In the genomic region with DNA sequence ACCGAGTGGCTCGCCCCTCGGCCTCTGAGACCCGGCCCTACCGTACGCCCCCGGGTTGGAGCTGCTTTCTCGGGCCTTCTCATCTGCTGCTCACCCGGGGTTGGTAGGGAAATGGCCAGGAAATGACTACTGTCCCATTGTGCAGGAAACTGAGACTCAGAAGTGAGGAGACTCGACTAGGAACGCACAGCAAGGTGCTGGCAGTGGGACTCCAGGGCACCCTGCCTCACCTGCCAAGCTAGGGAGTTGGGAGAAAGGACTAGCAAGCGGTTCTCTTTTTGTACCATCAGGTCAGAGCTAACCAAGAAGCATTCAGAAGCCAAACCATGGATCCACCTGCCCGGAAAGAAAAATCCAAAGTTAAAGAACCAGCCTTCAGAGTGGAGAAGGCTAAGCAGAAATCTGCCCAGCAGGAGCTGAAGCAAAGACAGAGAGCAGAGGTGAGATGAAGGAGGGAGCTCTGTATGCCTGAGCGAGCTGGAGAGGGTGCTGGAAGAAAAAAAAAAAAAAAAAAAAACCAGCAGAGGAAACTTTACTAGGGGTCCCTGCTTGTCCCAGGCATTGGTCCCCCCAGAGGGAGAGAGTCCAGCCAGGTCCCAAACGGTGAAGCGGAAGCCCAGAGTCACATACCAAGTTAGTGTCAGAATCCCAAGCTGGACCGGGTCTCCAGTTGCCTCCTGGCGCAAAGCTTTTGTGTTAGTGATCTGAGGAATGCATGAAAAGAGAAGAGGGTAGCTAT, we compare ENCODE assay signal across 8 mouse cellular contexts. TPM values are rescaled to one million over a fixed set of nuclear protein-coding genes. Genes with fewer than 3 reads are reported as not detected.
DNase-seq lines count a peak whose midpoint lies in the region; ATAC-seq and TF ChIP-seq lines count a peak whose summit lies in the region.

No protein-coding gene starts in this region.

- peak overlapping the region; percentile 80 for H3K4me2 ChIP-seq in heart, embryonic 12.5 days
- peak overlapping the region; percentile 65 for H3K4me2 ChIP-seq in forebrain, embryonic 15.5 days (replicated peaks)
- peak overlapping the region; percentile 93 for H3K4me2 ChIP-seq in liver, embryonic 14.5 days (ENCODE audit: low read depth)

- peaks cover 22% of the 10 kb centered on the region for H3K36me3 ChIP-seq in heart, embryonic 12.5 days
- peaks cover 0 to 44% of the 10 kb centered on the region in 2 experiments; a peak in 2 of 4 replicates for H3K36me3 ChIP-seq in MEL (ENCODE audit: control insufficient read depth in 1 of 2, insufficient read depth in 2 of 2, low read length in 2 of 2)
- peaks cover 2% of the 10 kb centered on the region for H3K36me3 ChIP-seq in forebrain, embryonic 15.5 days
- peaks cover under 1% of the 10 kb centered on the region for H3K36me3 ChIP-seq in liver, embryonic 14.5 days (replicated peaks; ENCODE audit: control insufficient read depth, insufficient read depth, low read depth)

- peak; percentile 57 for ATAC-seq in heart, embryonic 12.5 days (ENCODE audit: insufficient number of reproducible peaks, low FRiP score)
- ATAC-seq in forebrain, embryonic 15.5 days (replicated peaks) = peak; percentile 11; the same call in 1 of the 2 replicates
- peak; percentile 58 for ATAC-seq in liver, embryonic 14.5 days (ENCODE audit: insufficient read depth)
- no peak for ATAC-seq in monocyte, adult 5-6 weeks (replicated peaks; ENCODE audit: insufficient number of reproducible peaks, low FRiP score, low TSS enrichment, poor library complexity, severe bottlenecking)

- H3K9ac ChIP-seq in heart, embryonic 12.5 days = peak overlapping the region; percentile 82
- peak overlapping the region; percentile 88 for H3K9ac ChIP-seq in MEL (ENCODE audit: control insufficient read depth, low read depth, low read length, poor library complexity, severe bottlenecking)
- peak overlapping the region; percentile 64 for H3K9ac ChIP-seq in forebrain, embryonic 15.5 days (replicated peaks)
- H3K9ac ChIP-seq in liver, embryonic 14.5 days (replicated peaks) = peak overlapping the region; percentile 98

- no peak for DNase-seq in heart, adult 11 months
- no peak for DNase-seq in MEL (ENCODE audit: low read depth, low spot score)
- DNase-seq in liver, embryonic 14.5 days (ENCODE audit: low read depth in 3 of 3, low spot score in 3 of 3) = no peak
- DNase-seq in left cerebral cortex, adult 9 months (ENCODE audit: low spot score in 2 of 2) = no peak
- no peak for DNase-seq in frontal cortex, postnatal 14 days (ENCODE audit: low spot score in 2 of 2)

- H3K9me3 ChIP-seq in heart, embryonic 12.5 days (replicated peaks) = no peaks in the 10 kb centered on the region
- no peaks in the 10 kb centered on the region for H3K9me3 ChIP-seq in MEL (replicated peaks; ENCODE audit: insufficient read depth, low read length)
- H3K9me3 ChIP-seq in forebrain, embryonic 15.5 days = no peaks in the 10 kb centered on the region
- H3K9me3 ChIP-seq in liver, embryonic 14.5 days (ENCODE audit: control insufficient read depth, low read length) = no peaks in the 10 kb centered on the region

- TF ChIP-seq POLR2A in MEL (IDR thresholded peaks at IDR 0.05; ENCODE audit: control insufficient read depth in 1 of 2, insufficient read depth in 1 of 2, low read depth in 1 of 2, low read length in 2 of 2, poor library complexity in 1 of 2) = no peak

- WGBS in heart, embryonic 12.5 days = 11% methylated on average over 18 of the region's 18 CpGs
- WGBS in forebrain, embryonic 15.5 days = 7% methylated on average over 18 of the region's 18 CpGs
- 15% methylated on average over 18 of the region's 18 CpGs for WGBS in liver, embryonic 14.5 days (ENCODE audit: insufficient replicate concordance)

- peaks cover 5% of the 10 kb centered on the region; the same call in 1 of the 2 replicates for H3K79me2 ChIP-seq in MEL (ENCODE audit: control insufficient read depth, insufficient read depth, low read length, poor library complexity)

- no peak for TF ChIP-seq RAD21 in MEL (IDR thresholded peaks at IDR 0.05; ENCODE audit: low read depth, low read length)

- peaks cover 25% of the 10 kb centered on the region for H3K4me1 ChIP-seq in heart, embryonic 12.5 days (replicated peaks)
- H3K4me1 ChIP-seq in MEL (ENCODE audit: control insufficient read depth in 1 of 2, insufficient read depth in 2 of 2, low read length in 2 of 2) = peaks cover 19 to 33% of the 10 kb centered on the region in 2 experiments
- peaks cover 26% of the 10 kb centered on the region for H3K4me1 ChIP-seq in forebrain, embryonic 15.5 days
- peaks cover 42 to 59% of the 10 kb centered on the region in 2 experiments for H3K4me1 ChIP-seq in liver, embryonic 14.5 days (replicated peaks; ENCODE audit: control insufficient read depth in 2 of 2, insufficient read depth in 2 of 2, low read length in 1 of 2)

- TF ChIP-seq EP300 in MEL (IDR thresholded peaks at IDR 0.05; ENCODE audit: low read depth in 1 of 2, low read length in 2 of 2) = no peak
- TF ChIP-seq EP300 in liver, embryonic 14.5 days (IDR thresholded peaks at IDR 0.05; ENCODE audit: low read depth) = no peak

- H3K27ac ChIP-seq in heart, embryonic 12.5 days (ENCODE audit: poor library complexity, severe bottlenecking) = peak overlapping the region; percentile 54
- no peak overlapping the region for H3K27ac ChIP-seq in MEL (ENCODE audit: control insufficient read depth, low read depth, low read length)
- H3K27ac ChIP-seq in forebrain, embryonic 15.5 days (replicated peaks) = peak overlapping the region; percentile 76
- peak overlapping the region; percentile 77 for H3K27ac ChIP-seq in liver, embryonic 14.5 days

- TF ChIP-seq CTCF in MEL (IDR thresholded peaks at IDR 0.05 in 2 of 3, conservative IDR thresholded peaks at IDR 0.05 in 1 of 3; ENCODE audit: control insufficient read depth in 1 of 3, insufficient read depth in 1 of 3, low read depth in 2 of 3, low read length in 3 of 3, poor library complexity in 1 of 3, severe bottlenecking in 1 of 3) = no peak
- no peak for TF ChIP-seq CTCF in liver, embryonic 14.5 days (IDR thresholded peaks at IDR 0.05; ENCODE audit: low read depth)

- H3K4me3 ChIP-seq in heart, embryonic 12.5 days = peak overlapping the region; percentile 84
- H3K4me3 ChIP-seq in MEL (ENCODE audit: control insufficient read depth in 1 of 2, insufficient read depth in 1 of 2, low read depth in 2 of 2, low read length in 2 of 2) = peak overlapping the region; percentile 84 to 88
- peak overlapping the region; percentile 75 for H3K4me3 ChIP-seq in forebrain, embryonic 15.5 days
- peak overlapping the region; percentile 79 to 100 for H3K4me3 ChIP-seq in liver, embryonic 14.5 days (ENCODE audit: insufficient read depth in 1 of 2, low read depth in 2 of 2, low read length in 2 of 2)

- no peaks in the 10 kb centered on the region for H3K27me3 ChIP-seq in heart, embryonic 12.5 days (replicated peaks)
- no peaks in the 10 kb centered on the region for H3K27me3 ChIP-seq in MEL (ENCODE audit: control insufficient read depth in 1 of 2, insufficient read depth in 2 of 2, low read length in 2 of 2)
- H3K27me3 ChIP-seq in forebrain, embryonic 15.5 days = no peaks in the 10 kb centered on the region
- H3K27me3 ChIP-seq in liver, embryonic 14.5 days (ENCODE audit: control insufficient read depth, insufficient read depth, low read length) = no peaks in the 10 kb centered on the region

RNA-seq across cellular contexts. Expression of a gene that starts 0.6 kb away (rescaled TPM):
- polyA plus RNA-seq in heart, embryonic 12.5 days (2016; fragmentation: Nextera tagmentation; extraction: Ambion mirVana) = 127 TPM in 2 replicates
- 63.7 and 64.7 TPM in 2 replicates for total RNA-seq in MEL (2012; rRNA removed)
- polyA plus RNA-seq in MEL (2012; ENCODE audit: insufficient read depth in 1 of 2, insufficient read length in 2 of 2, low read depth in 1 of 2, low replicate concordance in 2 of 2, missing spikeins in 1 of 2) = 100 to 1,000 TPM in 1 of 2 experiments, not detected in 1; 131 TPM
- 256 and 267 TPM in 2 replicates for polyA plus RNA-seq in forebrain, embryonic 15.5 days (2015; fragmentation: Nextera tagmentation; extraction: Ambion mirVana)
- polyA plus RNA-seq in liver, embryonic 14.5 days (2012; rRNA removed) = 38.5 and 51.2 TPM in 2 replicates
- polyA plus RNA-seq in liver, embryonic 14.5 days (2014; fragmentation: Nextera tagmentation; extraction: Ambion mirVana) = 116 and 123 TPM in 2 replicates
- total RNA-seq in monocyte, adult 5-6 weeks (2017) = 4.9 to 35.0 TPM (median 16.9 TPM) in 3 replicates

RNA-seq across cellular contexts. Expression of a gene that starts 5.9 kb away (rescaled TPM):
- polyA plus RNA-seq in heart, embryonic 12.5 days (2016; fragmentation: Nextera tagmentation; extraction: Ambion mirVana) = 22.9 and 26.7 TPM in 2 replicates
- 125 and 138 TPM in 2 replicates for total RNA-seq in MEL (2012; rRNA removed)
- 100 to 1,000 TPM in 1 of 2 experiments, 10 to 100 TPM in 1; 44.1 to 247 TPM for polyA plus RNA-seq in MEL (2012; ENCODE audit: insufficient read depth in 1 of 2, insufficient read length in 2 of 2, low read depth in 1 of 2, low replicate concordance in 2 of 2, missing spikeins in 1 of 2)
- polyA plus RNA-seq in forebrain, embryonic 15.5 days (2015; fragmentation: Nextera tagmentation; extraction: Ambion mirVana) = 0.27 and 0.61 TPM in 2 replicates
- 158 and 191 TPM in 2 replicates for polyA plus RNA-seq in liver, embryonic 14.5 days (2012; rRNA removed)
- polyA plus RNA-seq in liver, embryonic 14.5 days (2014; fragmentation: Nextera tagmentation; extraction: Ambion mirVana) = 300 and 349 TPM in 2 replicates
- total RNA-seq in monocyte, adult 5-6 weeks (2017) = 0.29 to 0.58 TPM in 2 of 3 replicates, not detected in the other

RNA-seq across cellular contexts. Expression of a gene that starts 21.8 kb away (rescaled TPM):
- polyA plus RNA-seq in heart, embryonic 12.5 days (2016; fragmentation: Nextera tagmentation; extraction: Ambion mirVana) = 8.3 and 11.5 TPM in 2 replicates
- 6.3 and 6.7 TPM in 2 replicates for total RNA-seq in MEL (2012; rRNA removed)
- polyA plus RNA-seq in MEL (2012; ENCODE audit: insufficient read depth in 1 of 2, insufficient read length in 2 of 2, low read depth in 1 of 2, low replicate concordance in 2 of 2, missing spikeins in 1 of 2) = 1 to 10 TPM in 1 of 2 experiments, not detected in 1; 9.9 TPM
- 5.0 and 5.4 TPM in 2 replicates for polyA plus RNA-seq in forebrain, embryonic 15.5 days (2015; fragmentation: Nextera tagmentation; extraction: Ambion mirVana)
- 2.6 and 3.3 TPM in 2 replicates for polyA plus RNA-seq in liver, embryonic 14.5 days (2012; rRNA removed)
- polyA plus RNA-seq in liver, embryonic 14.5 days (2014; fragmentation: Nextera tagmentation; extraction: Ambion mirVana) = 1.5 and 2.3 TPM in 2 replicates
- total RNA-seq in monocyte, adult 5-6 weeks (2017) = 6.1 to 7.5 TPM (median 6.9 TPM) in 3 replicates

RNA-seq across cellular contexts. Expression of a gene that starts 22.3 kb away (rescaled TPM):
- polyA plus RNA-seq in heart, embryonic 12.5 days (2016; fragmentation: Nextera tagmentation; extraction: Ambion mirVana) = 0.19 TPM in 1 of 2 replicates, not detected in the other
- not detected in 2 replicates for total RNA-seq in MEL (2012; rRNA removed)
- polyA plus RNA-seq in MEL (2012; ENCODE audit: insufficient read depth in 1 of 2, insufficient read length in 2 of 2, low read depth in 1 of 2, low replicate concordance in 2 of 2, missing spikeins in 1 of 2) = under 1 TPM in 1 of 2 experiments, not detected in 1; 0.07 TPM
- 0.17 and 0.78 TPM in 2 replicates for polyA plus RNA-seq in forebrain, embryonic 15.5 days (2015; fragmentation: Nextera tagmentation; extraction: Ambion mirVana)
- polyA plus RNA-seq in liver, embryonic 14.5 days (2012; rRNA removed) = 0.05 TPM in 1 of 2 replicates, not detected in the other
- not detected in 2 replicates for polyA plus RNA-seq in liver, embryonic 14.5 days (2014; fragmentation: Nextera tagmentation; extraction: Ambion mirVana)
- total RNA-seq in monocyte, adult 5-6 weeks (2017) = not detected in 3 replicates

RNA-seq across cellular contexts. Expression of a gene that starts 36.8 kb away (rescaled TPM):
- 27.8 and 28.9 TPM in 2 replicates for polyA plus RNA-seq in heart, embryonic 12.5 days (2016; fragmentation: Nextera tagmentation; extraction: Ambion mirVana)
- total RNA-seq in MEL (2012; rRNA removed) = 12.3 and 12.8 TPM in 2 replicates
- 10 to 100 TPM in 1 of 2 experiments, not detected in 1; 24.9 TPM for polyA plus RNA-seq in MEL (2012; ENCODE audit: insufficient read depth in 1 of 2, insufficient read length in 2 of 2, low read depth in 1 of 2, low replicate concordance in 2 of 2, missing spikeins in 1 of 2)
- polyA plus RNA-seq in forebrain, embryonic 15.5 days (2015; fragmentation: Nextera tagmentation; extraction: Ambion mirVana) = 31.5 and 32.8 TPM in 2 replicates
- polyA plus RNA-seq in liver, embryonic 14.5 days (2012; rRNA removed) = 2.2 and 3.1 TPM in 2 replicates
- 12.7 and 12.8 TPM in 2 replicates for polyA plus RNA-seq in liver, embryonic 14.5 days (2014; fragmentation: Nextera tagmentation; extraction: Ambion mirVana)
- total RNA-seq in monocyte, adult 5-6 weeks (2017) = 3.5 to 10.4 TPM (median 4.1 TPM) in 3 replicates

Comparison
In these comparisons a context has a peak if more than half of its experiments do, and no peak if none do; other contexts are left out.
1. RNA of a gene that starts 5.9 kb away (polyA plus RNA-seq): 158 to 349 TPM in liver, embryonic 14.5 days, 44.1 to 247 TPM in MEL and 22.9 to 26.7 TPM in heart, embryonic 12.5 days; 0.27 to 0.61 TPM in forebrain, embryonic 15.5 days; every median in the first group is over 10 times any median in the second.
2. Peak in every context shown above with its lines, with median percentiles within 50 percentile points of each other: H3K4me2 ChIP-seq, H3K4me3 ChIP-seq and H3K9ac ChIP-seq.